Mouse (Mus musculus): Measurements from ENCODE around the gene Angptl8.
A peak's percentile ranks its signal among the peaks of the same experiment; 100 is the strongest.

Gene Angptl8

GRCm38 (mm10) chr9:21816716-21817305 lies 18.5 kb upstream of the Angptl8 start:
- DNase-seq (ENCODE audit: low spot score): no peak

GRCm38 (mm10) chr9:21818125-21818524 lies 17.2 kb upstream of the Angptl8 start:
- DNase-seq (ENCODE audit: low spot score): no peak

- no peak for DNase-seq (ENCODE audit: low spot score)
Measured at GRCm38 (mm10) chr9:21818561-21818960, 16.7 kb upstream of the Angptl8 start.

- DNase-seq (ENCODE audit: low spot score): no peak
Measured at GRCm38 (mm10) chr9:21819181-21819729, 16.1 kb upstream of the Angptl8 start.

GRCm38 (mm10) chr9:21820183-21820582 lies 15.1 kb upstream of the Angptl8 start:
- DNase-seq (ENCODE audit: low spot score): no peak

GRCm38 (mm10) chr9:21822686-21823085 lies 12.6 kb upstream of the Angptl8 start:
- DNase-seq (ENCODE audit: low spot score): no peak

GRCm38 (mm10) chr9:21823957-21824356 lies 11.4 kb upstream of the Angptl8 start:
- DNase-seq (ENCODE audit: low spot score): no peak

- DNase-seq (ENCODE audit: low spot score): no peak
Measured at GRCm38 (mm10) chr9:21824366-21824765, 10.9 kb upstream of the Angptl8 start.

GRCm38 (mm10) chr9:21829834-21830460 lies 5.4 kb upstream of the Angptl8 start:
- no peak for DNase-seq (ENCODE audit: low spot score)

- DNase-seq (ENCODE audit: low spot score): no peak
Measured at GRCm38 (mm10) chr9:21830461-21830850, 4.9 kb upstream of the Angptl8 start.

GRCm38 (mm10) chr9:21830936-21831335 lies 4.4 kb upstream of the Angptl8 start:
- no peak for DNase-seq (ENCODE audit: low spot score)

GRCm38 (mm10) chr9:21831558-21832240 lies 3.6 kb upstream of the Angptl8 start:
- no peak for DNase-seq (ENCODE audit: low spot score)

- DNase-seq (ENCODE audit: low spot score): no peak
Measured at GRCm38 (mm10) chr9:21837690-21838089, 2.4 kb downstream of the Angptl8 start.

GRCm38 (mm10) chr9:21840115-21840787 lies 4.9 kb downstream of the Angptl8 start:
- peak; percentile 28 for DNase-seq (ENCODE audit: low spot score)

- DNase-seq (ENCODE audit: low spot score): no peak
Measured at GRCm38 (mm10) chr9:21841340-21841739, 6.0 kb downstream of the Angptl8 start.

- DNase-seq (ENCODE audit: low spot score): no peak
Measured at GRCm38 (mm10) chr9:21842391-21842790, 7.1 kb downstream of the Angptl8 start.

GRCm38 (mm10) chr9:21843086-21843485 lies 7.8 kb downstream of the Angptl8 start:
- peak; percentile 25 for DNase-seq (ENCODE audit: low spot score)

GRCm38 (mm10) chr9:21845381-21846080 lies 10.2 kb downstream of the Angptl8 start:
- no peak for DNase-seq (ENCODE audit: low spot score)

GRCm38 (mm10) chr9:21846755-21847341 lies 11.5 kb downstream of the Angptl8 start:
- DNase-seq (ENCODE audit: low spot score): peak; percentile 72

GRCm38 (mm10) chr9:21847425-21847824 lies 12.1 kb downstream of the Angptl8 start:
- peak; percentile 16 for DNase-seq (ENCODE audit: low spot score)

- no peak for DNase-seq (ENCODE audit: low spot score)
Measured at GRCm38 (mm10) chr9:21847926-21848325, 12.6 kb downstream of the Angptl8 start.
